Mouse (Mus musculus) limb, embryonic 14.5 days (tissue): ENCODE data around the gene C130026I21Rik. TPM values are rescaled to one million over a fixed set of nuclear protein-coding genes. Genes with fewer than 3 reads are reported as not detected.
"Not testable (repeated sequence)": the region's sequence is repeated elsewhere in the genome, so short reads cannot be mapped to it uniquely, and the experiment has no call there.

Source experiments
- ATAC-seq: fragments of 200-750 bp; cut with Nextera tagmentation; 2 replicates; pipeline ENCODE4 v1.8.0; 2017; ENCODE audit warnings: low read depth, moderate number of reproducible peaks, moderate TSS enrichment; ENCODE audit not compliant: low FRiP score
- DNase-seq: peaks from one replicate; pipeline ENCODE4 v3.0.0-alpha.2; 2015; ENCODE audit warnings: low spot score
- H3K27ac ChIP-seq: fragments of 300-500 bp; sonication (generic); replicated peaks from 2 replicates; pipeline ENCODE4 v1.5.1; 2014; ENCODE audit warnings: low read depth, mild to moderate bottlenecking, low read length, moderate library complexity, mixed read lengths
- H3K27me3 ChIP-seq: fragments of 300-500 bp; sonication (generic); 2 replicates; pipeline ENCODE4 v1.6.1; 2014; ENCODE audit warnings: low read length, mixed read lengths; ENCODE audit not compliant: control insufficient read depth, insufficient read depth
- H3K36me3 ChIP-seq: fragments of 300-500 bp; sonication (generic); 2 replicates; pipeline ENCODE4 v1.6.1; 2014; ENCODE audit warnings: mild to moderate bottlenecking, low read length, moderate library complexity, mixed read lengths; ENCODE audit not compliant: control insufficient read depth, insufficient read depth
- H3K4me1 ChIP-seq: fragments of 300-500 bp; sonication (generic); 2 replicates; pipeline ENCODE4 v1.6.1; 2014; ENCODE audit warnings: antibody characterized with exemption, low read length, mixed read lengths; ENCODE audit not compliant: control insufficient read depth, insufficient read depth
- H3K4me2 ChIP-seq: fragments of 300-500 bp; sonication (generic); replicated peaks from 2 replicates; pipeline ENCODE4 v1.6.1; 2014; ENCODE audit warnings: low read depth, mild to moderate bottlenecking, low read length, moderate library complexity; ENCODE audit not compliant: severe bottlenecking
- H3K4me3 ChIP-seq: fragments of 300-500 bp; sonication (generic); replicated peaks from 2 replicates; pipeline ENCODE4 v1.5.1; 2014; ENCODE audit warnings: low read length
- H3K9ac ChIP-seq: fragments of 300-500 bp; sonication (generic); 2 replicates; pipeline ENCODE4 v1.6.1; 2014; ENCODE audit warnings: mild to moderate bottlenecking, low read depth, low read length, moderate library complexity; ENCODE audit not compliant: severe bottlenecking
- H3K9me3 ChIP-seq: fragments of 300-500 bp; sonication (generic); 2 replicates; pipeline ENCODE4 v1.6.1; 2016; ENCODE audit warnings: low read length; ENCODE audit not compliant: control insufficient read depth
- POLR2A ChIP-seq: fragments of 200-500 bp; IDR thresholded peaks from 2 replicates; pipeline ENCODE4 v1.8.0; 2012; ENCODE audit warnings: inconsistent platforms, mild to moderate bottlenecking, moderate library complexity, borderline replicate concordance; ENCODE audit not compliant: insufficient read depth, insufficient read length; ENCODE audit errors: extremely low read depth
- WGBS: fragments of 180-500 bp; shearing (Covaris S2); extraction: QIAGEN DNeasy Blood & Tissue Kit; methylation state at CpG from one replicate; pipeline ENCODE4 v1.1.7; 2014; 5-methylcytosine and 5-hydroxymethylcytosine counted together
- polyA plus RNA-seq, 2 experiments: library from polyadenylated mRNA; depleted of rRNA in 1 of 2; stranded (reverse) in 1 of 2; unstranded in 1 of 2; fragments of >200 nt; fragmentation: Nextera tagmentation in 1 of 2; extraction: Ambion mirVana in 1 of 2; gene quantifications; 2 replicates each; pipeline versions ENCODE4 v1.2.1 to v1.2.3; 2012 to 2014

The C130026I21Rik gene
- polyA plus RNA-seq, 2 experiments: 0.09 TPM; not detected in 1

GRCm38 (mm10) chr1:84961779-84962178 is 308.6 kb downstream of the C130026I21Rik start:
- H3K4me2 ChIP-seq, H3K36me3 ChIP-seq, ATAC-seq, H3K27me3 ChIP-seq, H3K27ac ChIP-seq, H3K9ac ChIP-seq, H3K9me3 ChIP-seq, DNase-seq, H3K4me3 ChIP-seq, H3K4me1 ChIP-seq: not testable (repeated sequence)
- 6% methylated on average over 11 of the region's 12 CpGs for WGBS

- not testable (repeated sequence) for H3K9me3 ChIP-seq, H3K27ac ChIP-seq, H3K27me3 ChIP-seq, H3K4me3 ChIP-seq, H3K36me3 ChIP-seq, H3K4me2 ChIP-seq, H3K4me1 ChIP-seq, DNase-seq, H3K9ac ChIP-seq, ATAC-seq
- WGBS: 79% methylated on average over 4 of the region's 4 CpGs
Measured at GRCm38 (mm10) chr1:84957713-84958112, 312.7 kb downstream of the C130026I21Rik start.

GRCm38 (mm10) chr1:84956771-84957170 is 313.6 kb downstream of the C130026I21Rik start:
- H3K4me3 ChIP-seq, H3K36me3 ChIP-seq, H3K4me2 ChIP-seq, H3K27ac ChIP-seq, H3K9ac ChIP-seq, H3K27me3 ChIP-seq, H3K4me1 ChIP-seq, DNase-seq, ATAC-seq, H3K9me3 ChIP-seq: not testable (repeated sequence)
- WGBS: 91% methylated on average over 3 of the region's 3 CpGs

GRCm38 (mm10) chr1:84952456-84953181 is 317.7 kb downstream of the C130026I21Rik start:
- no peak for TF ChIP-seq POLR2A
- H3K9me3 ChIP-seq: no peaks in the 10 kb centered on the region
- no peaks in the 10 kb centered on the region for H3K36me3 ChIP-seq
- H3K4me1 ChIP-seq: no peaks in the 10 kb centered on the region
- no peak for ATAC-seq
- 77% methylated on average over 10 of the region's 10 CpGs for WGBS
- no peaks in the 10 kb centered on the region for H3K27me3 ChIP-seq
- no peak for DNase-seq
- no peak overlapping the region for H3K27ac ChIP-seq
- H3K9ac ChIP-seq: no peak overlapping the region
- no peak overlapping the region for H3K4me2 ChIP-seq
- no peak overlapping the region for H3K4me3 ChIP-seq

GRCm38 (mm10) chr1:84951566-84951965 is 318.8 kb downstream of the C130026I21Rik start:
- TF ChIP-seq POLR2A: no peak
- H3K4me2 ChIP-seq: no peak overlapping the region
- H3K27me3 ChIP-seq: no peaks in the 10 kb centered on the region
- DNase-seq (no peak), ATAC-seq (no peak)
- H3K9me3 ChIP-seq: no peaks in the 10 kb centered on the region
- no peak overlapping the region for H3K9ac ChIP-seq
- 93% methylated on average over 3 of the region's 3 CpGs for WGBS
- H3K4me3 ChIP-seq: no peak overlapping the region
- no peaks in the 10 kb centered on the region for H3K4me1 ChIP-seq
- H3K36me3 ChIP-seq: no peaks in the 10 kb centered on the region
- no peak overlapping the region for H3K27ac ChIP-seq

- TF ChIP-seq POLR2A: no peak
- Histone ChIP-seq H3K9me3 (no peaks in the 10 kb centered on the region), H3K4me2 (no peak overlapping the region), H3K4me3 (no peak overlapping the region), H3K9ac (no peak overlapping the region), H3K36me3 (no peaks in the 10 kb centered on the region), H3K27me3 (no peaks in the 10 kb centered on the region), H3K27ac (no peak overlapping the region), H3K4me1 (no peaks in the 10 kb centered on the region)
- DNase-seq (no peak), ATAC-seq (no peak)
- WGBS: 90% methylated on average over 2 of the region's 2 CpGs
Measured at GRCm38 (mm10) chr1:84947390-84947789, 323.0 kb downstream of the C130026I21Rik start.
